Mouse (Mus musculus) spleen, adult 2 months (tissue): ENCODE results near the gene Aspdh.

Experiments used
- CTCF ChIP-seq: fragments of 200-500 bp; IDR thresholded peaks from 2 replicates; pipeline ENCODE4 v1.5.1; 2011; ENCODE audit warnings: mild to moderate bottlenecking, inconsistent platforms; ENCODE audit not compliant: insufficient read depth, insufficient read length, insufficient replicate concordance; ENCODE audit errors: extremely low read depth
- POLR2A ChIP-seq: fragments of 200-500 bp; IDR thresholded peaks from 2 replicates; pipeline ENCODE4 v1.6.1; 2011; ENCODE audit warnings: low read depth, low read length, inconsistent platforms

- TF ChIP-seq CTCF (no peak), POLR2A (no peak)
Observed at GRCm38 (mm10) chr7:44428968-44429521, 36.1 kb upstream of the Aspdh start, which contains the start of gene Lrrc4b.
